Comparison of ENCODE assay signal across 8 mouse cellular contexts in genomic region chr13:107022266-107023171, GRCm38 (mm10). TPM values are rescaled to one million over a fixed set of nuclear protein-coding genes. Genes with fewer than 3 reads are reported as not detected.
A peak's percentile ranks its signal among the peaks of the same experiment; 100 is the strongest.
DNase-seq lines count a peak whose midpoint lies in the region; ATAC-seq and TF ChIP-seq lines count a peak whose summit lies in the region.

No protein-coding gene starts in this region.

- H3K4me2 ChIP-seq in intestine, postnatal 0 days (replicated peaks; ENCODE audit: low read depth) = peak overlapping the region; percentile 76
- peak overlapping the region; percentile 31 for H3K4me2 ChIP-seq in limb, embryonic 11.5 days (ENCODE audit: low read depth, severe bottlenecking)
- peak overlapping the region; percentile 73 for H3K4me2 ChIP-seq in midbrain, embryonic 13.5 days (replicated peaks)

- ATAC-seq in granulocyte monocyte progenitor cell, adult 5-6 weeks (replicated peaks; ENCODE audit: poor library complexity, severe bottlenecking) = peak; percentile 65
- ATAC-seq in intestine, postnatal 0 days = peak; percentile 95
- peak; percentile 94 for ATAC-seq in limb, embryonic 11.5 days (ENCODE audit: insufficient number of reproducible peaks, low FRiP score, low TSS enrichment, low read depth)
- ATAC-seq in midbrain, embryonic 13.5 days = peak; percentile 94

- 1% methylated on average over 48 of the region's 97 CpGs for WGBS in intestine, postnatal 0 days
- under 1% methylated on average over 56 of the region's 97 CpGs for WGBS in limb, embryonic 11.5 days
- WGBS in midbrain, embryonic 13.5 days = 2% methylated on average over 58 of the region's 97 CpGs

- no peaks in the 10 kb centered on the region for H3K27me3 ChIP-seq in intestine, postnatal 0 days (replicated peaks; ENCODE audit: control insufficient read depth, insufficient read depth, low read length)
- H3K27me3 ChIP-seq in limb, embryonic 11.5 days (ENCODE audit: control insufficient read depth, insufficient read depth, low read length) = no peaks in the 10 kb centered on the region
- H3K27me3 ChIP-seq in midbrain, embryonic 13.5 days = no peaks in the 10 kb centered on the region

- peak; percentile 70 for DNase-seq in layer of hippocampus, adult 11-12 months (ENCODE audit: low spot score)
- DNase-seq in layer of hippocampus, adult 9-10 months (ENCODE audit: low spot score) = no peak
- DNase-seq in embryo, embryonic 9.5 days (ENCODE audit: extremely low spot score) = peak; percentile 79
- peak; percentile 80 for DNase-seq in limb, embryonic 11.5 days (ENCODE audit: low spot score)
- peak; percentile 72 for DNase-seq in spleen, adult 12 weeks (ENCODE audit: low spot score)

- H3K4me3 ChIP-seq in intestine, postnatal 0 days (ENCODE audit: low read depth, low read length) = peak overlapping the region; percentile 92
- peak overlapping the region; percentile 89 for H3K4me3 ChIP-seq in limb, embryonic 11.5 days (ENCODE audit: low read depth, low read length)
- H3K4me3 ChIP-seq in midbrain, embryonic 13.5 days (replicated peaks) = peak overlapping the region; percentile 93

- H3K36me3 ChIP-seq in intestine, postnatal 0 days (ENCODE audit: control insufficient read depth, insufficient read depth) = no peaks in the 10 kb centered on the region
- no peaks in the 10 kb centered on the region for H3K36me3 ChIP-seq in limb, embryonic 11.5 days (ENCODE audit: control insufficient read depth, insufficient read depth, low read length)
- H3K36me3 ChIP-seq in midbrain, embryonic 13.5 days = 0 out of 2 replicates have a peak, but pooled peaks cover 4% of the 10 kb centered on the region

- peaks cover 10% of the 10 kb centered on the region; the same call in 1 of the 2 replicates for H3K4me1 ChIP-seq in intestine, postnatal 0 days (replicated peaks; ENCODE audit: control insufficient read depth, insufficient read depth, low read length)
- H3K4me1 ChIP-seq in limb, embryonic 11.5 days (ENCODE audit: control insufficient read depth, insufficient read depth, low read length) = 0 out of 2 replicates have a peak, but pooled peaks cover 3% of the 10 kb centered on the region
- H3K4me1 ChIP-seq in midbrain, embryonic 13.5 days (replicated peaks) = peaks cover 34% of the 10 kb centered on the region

- TF ChIP-seq CTCF in intestine, postnatal 0 days (IDR thresholded peaks at IDR 0.05; ENCODE audit: low read depth) = no peak

- H3K27ac ChIP-seq in intestine, postnatal 0 days (ENCODE audit: low read depth, low read length) = peak overlapping the region; percentile 89
- peak overlapping the region; percentile 93 for H3K27ac ChIP-seq in limb, embryonic 11.5 days (replicated peaks; ENCODE audit: low read depth, low read length)
- H3K27ac ChIP-seq in midbrain, embryonic 13.5 days = peak overlapping the region; percentile 98

- no peaks in the 10 kb centered on the region for H3K9me3 ChIP-seq in intestine, postnatal 0 days (ENCODE audit: control insufficient read depth)
- H3K9me3 ChIP-seq in limb, embryonic 11.5 days (ENCODE audit: control insufficient read depth, low read length) = no peaks in the 10 kb centered on the region
- no peaks in the 10 kb centered on the region for H3K9me3 ChIP-seq in midbrain, embryonic 13.5 days

- H3K9ac ChIP-seq in intestine, postnatal 0 days (ENCODE audit: low read depth, low read length) = peak overlapping the region; percentile 88
- H3K9ac ChIP-seq in limb, embryonic 11.5 days (ENCODE audit: low read length) = peak overlapping the region; percentile 96
- peak overlapping the region; percentile 97 for H3K9ac ChIP-seq in midbrain, embryonic 13.5 days (replicated peaks)

RNA-seq across cellular contexts. Expression of gene Kif2a, which starts 0.6 kb away (rescaled TPM):
- 29.9 and 54.5 TPM in 2 replicates for total RNA-seq in granulocyte monocyte progenitor cell, adult 5-6 weeks (2014; fragmentation: Nextera tagmentation)
- total RNA-seq in granulocyte monocyte progenitor cell, adult 5-6 weeks (2017) = 14.7 and 20.3 TPM in 2 replicates
- 20.6 and 23.1 TPM in 2 replicates for polyA plus RNA-seq in intestine, postnatal 0 days (2015; fragmentation: Nextera tagmentation; extraction: Ambion mirVana)
- polyA plus RNA-seq in limb, embryonic 11.5 days (2014; fragmentation: Nextera tagmentation; extraction: Ambion mirVana) = 25.4 TPM in 2 replicates
- 35.1 and 36.2 TPM in 2 replicates for polyA plus RNA-seq in midbrain, embryonic 13.5 days (2015; fragmentation: Nextera tagmentation; extraction: Ambion mirVana)
